Mouse (Mus musculus) kidney, adult 2 months (tissue): ENCODE measurements at regions not wholly inside any gene's neighbourhood (a gene's known extent, or its start where the extent isn't known, plus 50 kb on each side); places are given as distances from the start of the nearest gene placed in this dataset.

Experiments
- CTCF ChIP-seq: fragments of 200-500 bp; conservative IDR thresholded peaks from 2 replicates; pipeline ENCODE4 v1.5.1; 2011; ENCODE audit warnings: low read depth, mild to moderate bottlenecking, control low read depth, low read length, moderate library complexity, mixed read lengths; ENCODE audit not compliant: insufficient read depth, insufficient read length
- POLR2A ChIP-seq: fragments of 200-500 bp; IDR thresholded peaks from one replicate; pipeline ENCODE4 v1.6.1; 2011; ENCODE audit warnings: low read depth, low read length, control low read depth

GRCm38 (mm10) chr11:45265171-45265988 is 586.5 kb upstream of the Clint1 start:
- TF ChIP-seq CTCF = no peak
- TF ChIP-seq POLR2A = no peak
